Mouse (Mus musculus): Measurements from ENCODE around the gene Irf6. TPM values are rescaled to one million over a fixed set of nuclear protein-coding genes. Genes with fewer than 3 reads are reported as not detected.

Irf6 gene
- total RNA-seq, 2 experiments from 2014 or later = 2.4 to 3.5 TPM

DNA sequence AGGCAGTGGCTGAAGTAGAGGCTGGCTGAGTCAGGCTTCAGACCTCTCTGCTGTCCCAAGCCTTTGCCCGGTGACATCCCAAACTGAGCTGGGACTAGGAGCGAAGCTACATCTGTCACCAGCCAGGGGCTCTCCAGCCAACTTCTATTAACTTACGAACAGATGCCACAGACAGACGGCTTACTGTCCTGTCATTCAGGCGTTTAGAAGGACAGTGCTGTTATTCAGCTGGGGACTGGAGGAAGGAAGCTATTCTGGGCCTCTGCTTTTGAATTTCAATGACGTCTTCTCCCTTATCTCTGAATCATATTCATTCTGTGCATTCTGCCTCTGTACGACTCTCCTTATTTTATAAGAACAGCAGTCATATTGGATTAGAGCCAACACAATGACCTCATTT lies 1.8 kb upstream of the Irf6 start:
- DNase-seq (ENCODE audit: low spot score) = no peak
- intact Hi-C loops (cut with DNase I) = no loop called here

GRCm38 (mm10) chr1:193153561-193153960 lies 650 bp downstream of the Irf6 start:
- intact Hi-C loops (cut with DNase I) = no loop called here
- no peak for DNase-seq (ENCODE audit: low spot score)

DNA sequence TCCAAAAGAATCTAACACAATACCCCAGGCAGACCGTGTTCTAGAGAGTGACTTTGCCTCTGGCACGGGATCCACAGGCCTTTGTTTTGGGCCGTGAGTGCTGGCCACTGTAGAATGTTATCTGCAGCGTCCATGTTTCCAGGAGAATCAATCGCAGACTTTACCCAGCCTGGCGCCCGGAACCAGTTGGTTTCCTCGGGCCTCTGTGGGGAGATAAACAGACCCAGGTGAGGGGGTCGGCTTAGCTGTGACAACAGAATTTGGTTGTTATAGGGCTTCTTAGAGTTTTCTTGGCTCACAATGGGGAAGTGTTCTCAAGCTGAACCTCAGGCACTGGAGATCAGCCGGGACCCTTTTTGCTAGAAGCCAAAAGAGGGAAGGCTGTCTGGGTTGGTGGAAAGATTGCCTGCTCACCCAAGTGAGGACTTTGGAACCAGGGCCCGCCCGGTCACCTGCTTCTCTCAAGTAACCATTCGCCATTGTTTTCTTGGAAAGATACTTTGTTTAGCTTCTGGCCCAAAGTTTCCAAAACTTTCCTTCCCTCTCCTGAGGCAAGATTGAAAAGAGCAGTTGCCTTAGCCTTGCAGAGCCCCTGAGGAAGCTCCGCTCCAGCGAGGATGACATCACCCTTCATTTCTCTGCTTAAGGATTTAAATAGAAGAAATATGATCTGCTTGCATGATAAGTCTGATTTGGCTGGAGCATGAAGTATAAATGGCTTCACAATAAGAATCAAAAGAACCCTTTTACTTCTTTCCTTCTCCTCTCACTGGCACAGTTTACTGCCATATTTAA lies 3.6 kb downstream of the Irf6 start:
- intact Hi-C loops (cut with DNase I) = no loop called here
- DNase-seq (ENCODE audit: low spot score) = peak; percentile 8

- intact Hi-C loops (cut with DNase I) = no loop called here
- no peak for DNase-seq (ENCODE audit: low spot score)
Measured at GRCm38 (mm10) chr1:193157111-193157492, 4.2 kb downstream of the Irf6 start.

DNA sequence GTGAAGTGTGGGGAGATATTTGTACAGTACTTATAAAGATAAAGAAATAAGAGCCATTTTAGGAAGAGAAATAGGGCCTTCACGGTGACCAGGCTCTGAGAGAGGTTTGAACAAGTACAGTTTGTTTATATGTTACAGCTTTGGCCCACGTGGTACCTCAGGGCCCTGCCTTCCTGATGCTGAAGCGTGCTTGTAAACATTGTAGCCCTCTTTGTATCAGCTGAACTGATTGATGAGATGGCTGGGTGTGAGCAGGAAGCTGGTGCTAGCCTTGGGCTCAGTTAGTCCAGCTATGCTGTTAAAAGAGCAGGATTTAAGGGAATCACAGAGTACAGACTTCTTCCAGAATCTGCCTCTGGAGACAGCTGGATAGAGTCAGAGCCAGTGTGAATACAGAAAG lies 6.3 kb downstream of the Irf6 start:
- intact Hi-C loops (cut with DNase I) = no loop called here
- DNase-seq (ENCODE audit: low spot score) = no peak

DNA sequence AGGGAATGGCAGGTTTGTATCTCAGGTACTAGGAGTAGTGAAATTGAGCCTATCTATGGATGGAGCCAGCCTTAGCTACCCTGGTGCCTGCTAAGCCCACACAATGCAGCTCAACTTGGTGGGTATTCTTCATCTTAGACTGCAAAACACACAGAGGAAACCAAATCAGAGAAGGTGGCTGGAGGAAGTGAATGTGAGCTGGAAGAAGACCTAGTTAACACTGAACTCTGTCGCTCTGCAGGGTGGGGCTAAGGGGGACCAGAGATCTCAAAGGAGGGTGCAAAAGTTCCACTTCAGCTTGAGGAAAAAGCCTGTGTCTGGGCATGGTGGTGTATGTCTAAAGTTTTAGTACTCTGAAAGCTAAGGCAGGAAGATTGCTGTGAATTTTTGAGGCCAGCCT lies 6.7 kb downstream of the Irf6 start:
- DNase-seq (ENCODE audit: low spot score) = no peak
- intact Hi-C loops (cut with DNase I) = no loop called here

GRCm38 (mm10) chr1:193160317-193161032 lies 7.6 kb downstream of the Irf6 start:
- peak; percentile 12 for DNase-seq (ENCODE audit: low spot score)
- intact Hi-C loops (cut with DNase I) = no loop called here

- DNase-seq (ENCODE audit: low spot score) = no peak
- intact Hi-C loops (cut with DNase I) = no loop called here
Measured at GRCm38 (mm10) chr1:193167746-193168145, 14.8 kb downstream of the Irf6 start, which contains the start of gene A130010J15Rik. TSS of gene A130010J15Rik (plus strand) at chr1:193168046.

DNA sequence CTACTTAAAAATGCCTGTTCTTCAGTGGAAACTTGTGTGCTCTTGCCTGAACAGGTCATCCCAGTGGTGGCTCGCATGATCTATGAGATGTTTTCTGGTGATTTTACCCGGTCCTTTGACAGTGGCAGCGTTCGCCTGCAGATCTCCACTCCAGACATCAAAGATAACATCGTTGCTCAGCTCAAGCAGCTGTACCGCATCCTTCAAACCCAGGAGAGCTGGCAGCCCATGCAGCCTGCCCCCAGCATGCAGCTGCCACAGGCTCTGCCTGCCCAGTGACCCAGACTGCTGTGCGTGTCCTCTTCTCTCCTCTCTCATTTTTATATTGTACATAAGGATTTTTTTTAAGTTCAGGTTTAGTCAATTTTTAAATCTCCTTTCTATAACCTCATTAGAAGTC lies 16.3 kb downstream of the Irf6 start:
- DNase-seq (ENCODE audit: low spot score) = no peak
- intact Hi-C loops (cut with DNase I) = no loop called here

GRCm38 (mm10) chr1:193169856-193170255 lies 16.9 kb downstream of the Irf6 start:
- DNase-seq (ENCODE audit: low spot score) = no peak
- intact Hi-C loops (cut with DNase I) = no loop called here

DNA sequence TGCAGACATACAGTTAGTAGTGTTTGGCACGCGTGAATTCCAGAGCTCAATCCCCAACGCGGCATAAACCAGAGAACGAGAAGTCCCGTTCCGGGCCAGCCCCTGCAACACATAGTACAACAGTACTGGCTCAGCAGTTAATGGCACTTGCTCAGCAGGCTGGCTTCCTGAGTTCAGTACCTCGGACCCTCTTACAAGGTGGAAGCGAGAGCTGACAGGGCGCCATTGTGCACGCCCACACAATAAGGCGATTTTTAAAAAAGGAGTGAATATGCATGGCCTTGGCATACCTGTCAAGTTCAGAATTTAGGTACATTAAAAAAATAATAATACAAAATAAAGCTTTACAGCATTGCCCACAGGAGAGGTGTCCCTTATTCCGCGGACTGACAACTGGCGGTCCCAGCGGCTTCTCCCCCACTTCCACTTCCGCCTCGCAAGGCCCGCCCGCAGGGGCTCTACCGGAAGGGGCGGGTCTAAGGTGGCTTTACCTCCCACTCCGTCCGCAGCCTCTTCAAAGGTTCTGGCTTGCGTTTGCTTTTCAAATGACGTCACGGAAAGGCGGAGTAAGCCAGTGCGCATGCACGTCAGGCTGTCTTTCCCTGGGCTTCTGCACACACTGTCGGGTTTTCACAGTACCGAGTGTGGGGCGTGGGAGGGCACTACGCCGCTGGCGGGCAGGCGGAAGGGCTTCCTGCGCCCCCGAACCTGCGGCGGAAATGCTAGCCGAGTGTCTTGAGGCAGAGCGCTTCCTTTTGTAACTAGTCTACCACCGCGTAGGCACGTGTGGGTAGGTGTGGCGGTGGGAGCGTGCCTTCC lies 20.3 kb downstream of the Irf6 start:
- intact Hi-C loops (cut with DNase I) = loop anchor here (1.0 kb wide), 1 partner anchor 43 kb away; the partner anchor contains the start of gene Diexf
- peak; percentile 92 for DNase-seq (ENCODE audit: low spot score)

DNA sequence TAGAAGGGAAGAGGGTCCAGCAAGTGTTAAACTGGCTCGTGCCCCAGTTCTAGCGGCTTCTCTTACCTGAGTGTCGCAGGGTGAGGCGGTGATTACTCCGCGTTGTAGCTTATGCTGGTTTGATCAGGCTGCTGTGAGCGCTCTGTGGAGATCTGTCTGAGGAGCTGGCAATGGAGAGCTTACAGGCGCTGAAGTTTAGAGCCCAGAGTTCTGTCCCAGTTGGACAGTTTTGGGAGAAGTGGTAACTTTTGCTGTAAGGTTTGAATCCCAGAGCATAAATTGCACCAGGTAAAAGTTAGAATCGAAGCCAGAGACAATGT lies 20.9 kb downstream of the Irf6 start:
- intact Hi-C loops (cut with DNase I) = loop anchor here (1.0 kb wide), 1 partner anchor 43 kb away; the partner anchor contains the start of gene Diexf

GRCm38 (mm10) chr1:193174143-193174733 lies 21.3 kb downstream of the Irf6 start:
- no peak for DNase-seq (ENCODE audit: low spot score)
- intact Hi-C loops (cut with DNase I) = no loop called here

More for the DNA sequence above, 20.9 kb downstream of the Irf6 start:
- DNase-seq (ENCODE audit: low spot score) = no peak

- no peak for DNase-seq (ENCODE audit: low spot score)
- intact Hi-C loops (cut with DNase I) = no loop called here
Measured at GRCm38 (mm10) chr1:193181104-193181503, 28.2 kb downstream of the Irf6 start.

GRCm38 (mm10) chr1:193188257-193188656 lies 35.3 kb downstream of the Irf6 start:
- intact Hi-C loops (cut with DNase I) = no loop called here

DNA sequence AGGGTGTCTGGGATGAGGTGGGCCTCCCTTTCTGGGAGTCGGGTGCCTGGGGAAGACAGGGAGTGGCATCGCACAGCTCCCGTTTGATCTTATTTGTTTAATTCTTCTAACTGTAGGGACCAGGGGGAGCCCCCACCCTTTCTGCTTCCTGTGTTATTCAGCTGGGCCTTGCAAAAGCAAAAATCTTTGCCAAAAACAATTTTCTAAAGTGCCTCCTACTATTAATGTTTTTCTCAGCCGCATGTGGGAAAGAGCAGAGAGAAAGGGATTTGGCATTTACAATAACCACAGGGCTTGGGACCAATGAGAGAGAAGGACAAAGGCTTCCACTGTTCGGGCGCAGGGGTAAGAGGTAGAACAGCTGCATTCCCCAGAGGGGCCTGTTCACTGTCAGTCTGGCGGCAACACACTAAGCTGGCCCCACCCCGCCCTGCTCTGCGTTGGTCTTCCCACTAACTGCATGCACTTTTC lies 36.3 kb downstream of the Irf6 start:
- DNase-seq (ENCODE audit: low spot score) = peak; percentile 60
- intact Hi-C loops (cut with DNase I) = no loop called here

More at GRCm38 (mm10) chr1:193188257-193188656, 35.3 kb downstream of the Irf6 start:
- no peak for DNase-seq (ENCODE audit: low spot score)

- DNase-seq (ENCODE audit: low spot score) = no peak
- intact Hi-C loops (cut with DNase I) = no loop called here
Measured at GRCm38 (mm10) chr1:193189771-193190170, 36.9 kb downstream of the Irf6 start.

DNA sequence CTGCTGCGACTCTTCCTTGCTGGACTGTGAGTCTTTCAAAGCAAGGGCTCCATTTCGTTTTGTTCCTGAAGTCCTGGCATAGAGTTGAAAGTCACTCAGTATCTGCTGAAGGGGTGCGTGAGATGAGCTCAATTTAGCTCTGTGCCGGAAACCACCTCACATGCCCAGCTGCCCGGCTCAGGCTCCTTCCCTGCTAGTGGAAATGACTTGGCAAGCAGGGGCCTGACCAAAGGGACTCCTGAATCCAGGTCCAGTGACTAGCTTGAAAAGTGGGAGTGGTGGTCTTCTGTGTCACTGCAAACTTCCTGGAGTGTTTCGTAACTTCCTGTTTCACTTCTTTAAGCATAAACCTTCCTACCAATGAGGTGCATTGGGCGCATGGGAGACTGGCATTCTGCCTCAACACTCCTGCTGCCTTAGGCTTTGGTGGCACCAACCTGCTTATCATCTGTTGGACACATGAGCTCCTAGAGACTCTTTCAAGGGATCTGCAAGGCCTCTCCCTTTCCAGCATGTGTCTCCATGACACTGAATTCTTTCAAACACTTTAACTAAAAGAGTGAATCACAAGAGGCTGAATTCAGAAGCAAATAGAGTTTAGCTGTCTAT lies 38.9 kb downstream of the Irf6 start:
- intact Hi-C loops (cut with DNase I) = no loop called here
- DNase-seq (ENCODE audit: low spot score) = no peak

DNA sequence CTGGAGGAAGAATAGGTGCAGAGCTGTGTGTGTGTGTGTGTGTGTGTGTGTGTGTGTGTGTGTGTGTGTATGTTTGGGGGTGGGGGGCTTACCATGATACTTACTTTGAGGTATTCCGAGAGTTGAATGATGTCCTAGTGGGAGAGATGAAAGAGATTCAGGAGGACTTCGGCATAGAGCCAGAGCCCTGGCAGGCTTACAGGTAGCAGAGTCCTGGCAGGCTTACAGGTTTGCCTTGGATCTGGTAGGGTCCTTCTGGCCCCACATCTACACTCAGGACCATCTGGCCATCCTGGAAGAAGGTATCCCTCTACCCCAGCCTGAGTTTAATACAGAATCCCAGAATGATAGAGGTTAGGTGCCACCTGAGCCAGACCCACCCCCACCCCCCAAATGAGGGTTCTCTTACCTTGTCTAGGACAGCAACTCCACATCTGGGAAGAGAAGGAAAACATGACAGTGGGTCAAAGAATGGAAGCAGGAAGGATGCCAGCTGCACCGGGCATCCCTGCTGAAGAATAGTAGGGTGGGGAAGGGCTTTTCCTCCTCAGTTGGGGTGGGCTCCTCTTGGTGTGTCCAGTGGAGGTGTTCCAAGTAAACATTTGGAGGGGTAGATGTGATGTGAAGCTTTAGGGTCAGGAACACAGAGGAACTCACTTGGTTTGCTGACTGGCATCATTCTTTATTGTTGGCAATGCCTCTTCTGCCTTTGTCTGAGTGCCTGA lies 41.7 kb downstream of the Irf6 start:
- DNase-seq (ENCODE audit: low spot score) = no peak
- intact Hi-C loops (cut with DNase I) = no loop called here
